Mouse (Mus musculus) G1E (cell line): Measurements from ENCODE around the gene Phkb.

ENCODE experiments used
- CTCF ChIP-seq: IDR thresholded peaks from 2 replicates; pipeline ENCODE4 v1.5.1; 2012; ENCODE audit warnings: low read depth, low read length, inconsistent platforms, mixed read lengths
- GATA2 ChIP-seq: IDR thresholded peaks from 2 replicates; pipeline ENCODE4 v1.6.1; 2012; ENCODE audit warnings: low read depth, low read length, inconsistent platforms, borderline replicate concordance
- POLR2AphosphoS5 ChIP-seq: IDR thresholded peaks from 2 replicates; pipeline ENCODE4 v1.6.1; 2012; ENCODE audit warnings: low read depth, low read length, inconsistent platforms; ENCODE audit not compliant: insufficient replicate concordance

DNA sequence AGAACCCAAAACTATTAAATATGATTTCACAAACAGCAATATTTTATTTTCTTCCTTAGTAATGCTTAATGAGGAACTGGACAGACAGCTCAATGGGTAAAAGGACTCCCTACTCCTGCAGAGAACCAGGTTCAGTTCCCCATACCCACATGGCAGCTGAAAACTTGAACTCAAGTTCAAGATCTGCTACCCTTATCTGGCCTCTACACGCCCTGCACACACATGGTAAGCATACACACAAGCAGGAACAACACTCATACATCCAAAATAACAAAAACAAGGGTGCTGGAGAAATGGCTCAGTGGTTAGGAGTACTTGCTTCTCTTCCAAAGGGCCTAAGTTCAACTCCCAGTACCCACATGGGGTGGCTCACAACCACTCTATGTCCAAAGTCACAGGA lies 39.4 kb upstream of the Phkb start:
- TF ChIP-seq CTCF (no peak), GATA2 (no peak), POLR2AphosphoS5 (no peak)
